Mouse (Mus musculus): ENCODE results near the gene Zfp740. TPM values are rescaled to one million over a fixed set of nuclear protein-coding genes. Genes with fewer than 3 reads are reported as not detected.

The Zfp740 gene
- polyA plus RNA-seq, 1 experiment from 2014 or later, result 66.9 TPM

- DNase-seq (ENCODE audit: low spot score) (no peak), ATAC-seq (ENCODE audit: insufficient read depth, low FRiP score, low TSS enrichment) (no peak)
- no peaks in the 10 kb centered on the region for H3K36me3 ChIP-seq (ENCODE audit: control insufficient read depth, insufficient read depth, low read length)
- no peak overlapping the region for H3K9ac ChIP-seq (ENCODE audit: low read length)
- H3K4me1 ChIP-seq (ENCODE audit: control insufficient read depth, insufficient read depth, low read length), result peaks cover 22% of the 10 kb centered on the region
- H3K9me3 ChIP-seq (ENCODE audit: control insufficient read depth, low read length), result no peaks in the 10 kb centered on the region
- H3K4me3 ChIP-seq (ENCODE audit: low read depth, low read length), result no peak overlapping the region
- no peak overlapping the region for H3K27ac ChIP-seq (ENCODE audit: low read depth, low read length)
- no peak overlapping the region for H3K4me2 ChIP-seq (ENCODE audit: low read depth)
- WGBS, result 89% methylated on average over 4 of the region's 4 CpGs
- peaks cover 17% of the 10 kb centered on the region for H3K27me3 ChIP-seq (ENCODE audit: control insufficient read depth, insufficient read depth, low read length)
These were observed 37.6 kb downstream of the Zfp740 start for GRCm38 (mm10) chr15:102240607-102241006.

GRCm38 (mm10) chr15:102242404-102243228 lies 39.6 kb downstream of the Zfp740 start:
- ATAC-seq (ENCODE audit: insufficient read depth, low FRiP score, low TSS enrichment) (no peak), DNase-seq (ENCODE audit: low spot score) (no peak)
- H3K4me3 ChIP-seq (ENCODE audit: low read depth, low read length), result no peak overlapping the region
- no peak overlapping the region for H3K9ac ChIP-seq (ENCODE audit: low read length)
- no peak overlapping the region for H3K27ac ChIP-seq (ENCODE audit: low read depth, low read length)
- no peaks in the 10 kb centered on the region for H3K9me3 ChIP-seq (ENCODE audit: control insufficient read depth, low read length)
- H3K4me2 ChIP-seq (ENCODE audit: low read depth), result no peak overlapping the region
- H3K36me3 ChIP-seq (ENCODE audit: control insufficient read depth, insufficient read depth, low read length), result no peaks in the 10 kb centered on the region
- H3K27me3 ChIP-seq (ENCODE audit: control insufficient read depth, insufficient read depth, low read length), result peaks cover 17% of the 10 kb centered on the region
- WGBS, result 23% methylated on average over 12 of the region's 12 CpGs
- peaks cover 22% of the 10 kb centered on the region for H3K4me1 ChIP-seq (ENCODE audit: control insufficient read depth, insufficient read depth, low read length)

GRCm38 (mm10) chr15:102243229-102244190 lies 40.5 kb downstream of the Zfp740 start:
- no peaks in the 10 kb centered on the region for H3K9me3 ChIP-seq (ENCODE audit: control insufficient read depth, low read length)
- ATAC-seq (ENCODE audit: insufficient read depth, low FRiP score, low TSS enrichment) (no peak), DNase-seq (ENCODE audit: low spot score) (no peak)
- no peaks in the 10 kb centered on the region for H3K36me3 ChIP-seq (ENCODE audit: control insufficient read depth, insufficient read depth, low read length)
- 9% methylated on average over 22 of the region's 22 CpGs for WGBS
- 0 out of 2 replicates have a peak overlapping the region, but pooled peaks have one; percentile 8 for H3K4me3 ChIP-seq (ENCODE audit: low read depth, low read length)
- H3K27me3 ChIP-seq (ENCODE audit: control insufficient read depth, insufficient read depth, low read length), result peaks cover 17% of the 10 kb centered on the region
- H3K4me1 ChIP-seq (ENCODE audit: control insufficient read depth, insufficient read depth, low read length), result peaks cover 25% of the 10 kb centered on the region
- H3K27ac ChIP-seq (ENCODE audit: low read depth, low read length), result no peak overlapping the region
- no peak overlapping the region; the same call in 1 of the 2 replicates for H3K9ac ChIP-seq (ENCODE audit: low read length)
- H3K4me2 ChIP-seq (ENCODE audit: low read depth), result peak overlapping the region; percentile 34

GRCm38 (mm10) chr15:102244306-102245191 lies 41.5 kb downstream of the Zfp740 start:
- H3K36me3 ChIP-seq (ENCODE audit: control insufficient read depth, insufficient read depth, low read length), result no peaks in the 10 kb centered on the region
- H3K4me1 ChIP-seq (ENCODE audit: control insufficient read depth, insufficient read depth, low read length), result peaks cover 32% of the 10 kb centered on the region
- peak overlapping the region; percentile 82 for H3K4me2 ChIP-seq (ENCODE audit: low read depth)
- WGBS, result 6% methylated on average over 18 of the region's 19 CpGs
- H3K4me3 ChIP-seq (ENCODE audit: low read depth, low read length), result peak overlapping the region; percentile 56
- ATAC-seq (ENCODE audit: insufficient read depth, low FRiP score, low TSS enrichment) (no peak), DNase-seq (ENCODE audit: low spot score) (no peak)
- no peak overlapping the region for H3K9ac ChIP-seq (ENCODE audit: low read length)
- H3K27ac ChIP-seq (ENCODE audit: low read depth, low read length), result no peak overlapping the region
- no peaks in the 10 kb centered on the region for H3K9me3 ChIP-seq (ENCODE audit: control insufficient read depth, low read length)
- peaks cover 17% of the 10 kb centered on the region for H3K27me3 ChIP-seq (ENCODE audit: control insufficient read depth, insufficient read depth, low read length)

- H3K27me3 ChIP-seq (ENCODE audit: control insufficient read depth, insufficient read depth, low read length), result peaks cover 17% of the 10 kb centered on the region
- 3% methylated on average over 14 of the region's 14 CpGs for WGBS
- H3K4me2 ChIP-seq (ENCODE audit: low read depth), result peak overlapping the region; percentile 82
- no peak for DNase-seq (ENCODE audit: low spot score)
- H3K27ac ChIP-seq (ENCODE audit: low read depth, low read length), result no peak overlapping the region
- no peak for ATAC-seq (ENCODE audit: insufficient read depth, low FRiP score, low TSS enrichment)
- H3K4me1 ChIP-seq (ENCODE audit: control insufficient read depth, insufficient read depth, low read length), result peaks cover 39% of the 10 kb centered on the region
- no peak overlapping the region for H3K9ac ChIP-seq (ENCODE audit: low read length)
- no peaks in the 10 kb centered on the region for H3K36me3 ChIP-seq (ENCODE audit: control insufficient read depth, insufficient read depth, low read length)
- no peaks in the 10 kb centered on the region for H3K9me3 ChIP-seq (ENCODE audit: control insufficient read depth, low read length)
- H3K4me3 ChIP-seq (ENCODE audit: low read depth, low read length), result peak overlapping the region; percentile 56
These were observed 42.4 kb downstream of the Zfp740 start for GRCm38 (mm10) chr15:102245461-102245881.

- Histone ChIP-seq H3K9ac (ENCODE audit: low read length) (peak overlapping the region; percentile 65), H3K36me3 (ENCODE audit: control insufficient read depth, insufficient read depth, low read length) (no peaks in the 10 kb centered on the region), H3K4me3 (ENCODE audit: low read depth, low read length) (peak overlapping the region; percentile 56), H3K27ac (ENCODE audit: low read depth, low read length) (peak overlapping the region; percentile 47), H3K27me3 (ENCODE audit: control insufficient read depth, insufficient read depth, low read length) (peaks cover 17% of the 10 kb centered on the region), H3K4me1 (ENCODE audit: control insufficient read depth, insufficient read depth, low read length) (peaks cover 39% of the 10 kb centered on the region), H3K9me3 (ENCODE audit: control insufficient read depth, low read length) (no peaks in the 10 kb centered on the region), H3K4me2 (ENCODE audit: low read depth) (peak overlapping the region; percentile 82)
- under 1% methylated on average over 40 of the region's 44 CpGs for WGBS
- peak; percentile 78 for DNase-seq (ENCODE audit: low spot score)
- ATAC-seq (ENCODE audit: insufficient read depth, low FRiP score, low TSS enrichment), result peak; percentile 66
These were observed 43.1 kb downstream of the Zfp740 start for GRCm38 (mm10) chr15:102245891-102246741.

- peak overlapping the region; percentile 56 for H3K4me3 ChIP-seq (ENCODE audit: low read depth, low read length)
- H3K27me3 ChIP-seq (ENCODE audit: control insufficient read depth, insufficient read depth, low read length), result peaks cover 17% of the 10 kb centered on the region
- peaks cover 39% of the 10 kb centered on the region for H3K4me1 ChIP-seq (ENCODE audit: control insufficient read depth, insufficient read depth, low read length)
- no peaks in the 10 kb centered on the region for H3K9me3 ChIP-seq (ENCODE audit: control insufficient read depth, low read length)
- H3K4me2 ChIP-seq (ENCODE audit: low read depth), result peak overlapping the region; percentile 82
- 1% methylated on average over 33 of the region's 35 CpGs for WGBS
- DNase-seq (ENCODE audit: low spot score), result peak; percentile 93
- peak overlapping the region; percentile 43 for H3K9ac ChIP-seq (ENCODE audit: low read length)
- H3K27ac ChIP-seq (ENCODE audit: low read depth, low read length), result peak overlapping the region; percentile 47; the same call in 1 of the 2 replicates
- H3K36me3 ChIP-seq (ENCODE audit: control insufficient read depth, insufficient read depth, low read length), result no peaks in the 10 kb centered on the region
- peak; percentile 67 for ATAC-seq (ENCODE audit: insufficient read depth, low FRiP score, low TSS enrichment)
These were observed 43.8 kb downstream of the Zfp740 start for GRCm38 (mm10) chr15:102246866-102247251.

All from neural tube, embryonic 11.5 days (tissue).